Mouse (Mus musculus) heart, embryonic 11.5 days (tissue): ENCODE data around the gene Gm10401. TPM values are rescaled to one million over a fixed set of nuclear protein-coding genes. Genes with fewer than 3 reads are reported as not detected.
A peak's percentile ranks its signal among the peaks of the same experiment; 100 is the strongest.

Source experiments
- ATAC-seq: fragments of 200-750 bp; cut with Nextera tagmentation; replicated peaks from 2 replicates; pipeline ENCODE4 v1.8.0; 2017; ENCODE audit warnings: moderate library complexity; ENCODE audit not compliant: insufficient number of reproducible peaks, low FRiP score, low TSS enrichment
- H3K27ac ChIP-seq: fragments of 300-500 bp; sonication (generic); 2 replicates; pipeline ENCODE4 v1.5.1; 2014; ENCODE audit warnings: mild to moderate bottlenecking, low read depth, low read length
- H3K27me3 ChIP-seq: fragments of 300-500 bp; sonication (generic); 2 replicates; pipeline ENCODE4 v1.6.1; 2014; ENCODE audit warnings: mild to moderate bottlenecking, low read length, mixed read lengths; ENCODE audit not compliant: control insufficient read depth, insufficient read depth
- H3K36me3 ChIP-seq: fragments of 300-500 bp; sonication (generic); 2 replicates; pipeline ENCODE4 v1.6.1; 2014; ENCODE audit warnings: mild to moderate bottlenecking, low read length, moderate library complexity, mixed read lengths; ENCODE audit not compliant: control insufficient read depth, insufficient read depth
- H3K4me1 ChIP-seq: fragments of 300-500 bp; sonication (generic); 2 replicates; pipeline ENCODE4 v1.6.1; 2014; ENCODE audit warnings: low read length; ENCODE audit not compliant: control insufficient read depth, insufficient read depth
- H3K4me2 ChIP-seq: fragments of 300-500 bp; sonication (generic); 2 replicates; pipeline ENCODE4 v1.6.1; 2014; ENCODE audit warnings: mild to moderate bottlenecking, moderate library complexity
- H3K4me3 ChIP-seq: fragments of 300-500 bp; sonication (generic); 2 replicates; pipeline ENCODE4 v1.5.1; 2014; ENCODE audit warnings: low read depth, low read length
- H3K9ac ChIP-seq: fragments of 300-500 bp; sonication (generic); 2 replicates; pipeline ENCODE4 v1.6.1; 2014; ENCODE audit warnings: mild to moderate bottlenecking, low read depth, low read length, moderate library complexity
- H3K9me3 ChIP-seq: fragments of 300-500 bp; sonication (generic); replicated peaks from 2 replicates; pipeline ENCODE4 v1.6.1; 2016; ENCODE audit warnings: low read length; ENCODE audit not compliant: control insufficient read depth
- WGBS: fragments of 180-500 bp; shearing (Covaris S2); extraction: QIAGEN DNeasy Blood & Tissue Kit; methylation state at CpG from one replicate; pipeline ENCODE4 v1.1.7; 2014; ENCODE audit not compliant: insufficient replicate concordance; 5-methylcytosine and 5-hydroxymethylcytosine counted together
- polyA plus RNA-seq: library from polyadenylated mRNA; unstranded; fragments of >200 nt; fragmentation: Nextera tagmentation; extraction: Ambion mirVana; gene quantifications from 2 replicates; pipeline ENCODE4 v1.2.1, GENCODE M21; 2014

Gm10401 gene
- polyA plus RNA-seq, 1 experiment from 2014 or later: 19.1 TPM

DNA sequence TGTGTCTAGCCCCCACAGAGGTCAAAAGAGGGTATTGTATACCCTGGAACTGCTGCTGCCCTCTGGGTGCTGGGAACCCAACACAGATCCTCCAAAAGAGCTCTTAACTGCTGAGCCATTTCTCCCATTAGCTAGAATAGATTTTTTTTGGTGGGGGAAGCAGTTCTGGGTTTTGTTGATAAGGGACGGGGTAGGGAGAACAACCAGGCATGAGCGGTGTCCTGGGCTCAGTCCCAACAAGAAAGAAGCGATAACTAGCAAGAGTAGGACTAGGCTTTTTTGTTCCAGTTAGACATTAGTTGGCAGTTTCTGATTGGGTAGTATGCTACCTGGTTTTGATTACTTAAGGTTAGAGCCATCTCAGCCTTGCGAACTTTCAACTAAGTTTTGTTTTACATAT, 40.9 kb downstream of the Gm10401 start:
- H3K9me3 ChIP-seq: no peaks in the 10 kb centered on the region
- H3K4me2 ChIP-seq: no peak overlapping the region
- no peaks in the 10 kb centered on the region for H3K36me3 ChIP-seq
- 0 out of 2 replicates have a peak overlapping the region, but pooled peaks have one; percentile 64 for H3K27ac ChIP-seq
- 0 out of 2 replicates have a peak, but pooled peaks have one; percentile 43 for ATAC-seq
- H3K27me3 ChIP-seq: no peaks in the 10 kb centered on the region
- no peak overlapping the region for H3K4me3 ChIP-seq
- peaks cover 38% of the 10 kb centered on the region for H3K4me1 ChIP-seq
- no peak overlapping the region for H3K9ac ChIP-seq
- 84% methylated on average over 4 of the region's 4 CpGs for WGBS

DNA sequence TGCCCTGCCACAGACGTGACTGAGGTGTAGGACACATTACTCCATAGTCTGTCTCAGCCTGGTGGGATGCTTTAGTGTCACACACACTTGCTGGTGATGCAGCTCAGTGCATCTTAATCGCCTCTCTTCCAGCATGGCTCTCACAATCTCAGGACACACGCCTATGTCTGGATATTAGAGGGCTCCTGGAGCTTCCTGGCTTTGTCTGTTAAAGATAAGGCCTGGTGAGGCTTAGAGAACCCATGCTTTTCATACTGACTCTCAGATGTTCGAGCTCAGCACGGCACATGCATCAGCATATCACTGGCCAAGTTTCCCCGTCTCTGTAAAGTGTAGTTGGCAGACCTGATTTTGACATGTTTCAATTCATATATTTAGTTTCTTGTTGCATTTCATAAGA, 42.7 kb downstream of the Gm10401 start:
- no peaks in the 10 kb centered on the region for H3K27me3 ChIP-seq
- H3K27ac ChIP-seq: peak overlapping the region; percentile 74
- H3K4me3 ChIP-seq: no peak overlapping the region
- ATAC-seq: peak; percentile 53; the same call in 1 of the 2 replicates
- H3K9me3 ChIP-seq: no peaks in the 10 kb centered on the region
- no peak overlapping the region for H3K9ac ChIP-seq
- peaks cover 47% of the 10 kb centered on the region for H3K4me1 ChIP-seq
- no peaks in the 10 kb centered on the region for H3K36me3 ChIP-seq
- H3K4me2 ChIP-seq: 0 out of 2 replicates have a peak overlapping the region, but pooled peaks have one; percentile 14
- WGBS: 34% methylated on average over 6 of the region's 6 CpGs

DNA sequence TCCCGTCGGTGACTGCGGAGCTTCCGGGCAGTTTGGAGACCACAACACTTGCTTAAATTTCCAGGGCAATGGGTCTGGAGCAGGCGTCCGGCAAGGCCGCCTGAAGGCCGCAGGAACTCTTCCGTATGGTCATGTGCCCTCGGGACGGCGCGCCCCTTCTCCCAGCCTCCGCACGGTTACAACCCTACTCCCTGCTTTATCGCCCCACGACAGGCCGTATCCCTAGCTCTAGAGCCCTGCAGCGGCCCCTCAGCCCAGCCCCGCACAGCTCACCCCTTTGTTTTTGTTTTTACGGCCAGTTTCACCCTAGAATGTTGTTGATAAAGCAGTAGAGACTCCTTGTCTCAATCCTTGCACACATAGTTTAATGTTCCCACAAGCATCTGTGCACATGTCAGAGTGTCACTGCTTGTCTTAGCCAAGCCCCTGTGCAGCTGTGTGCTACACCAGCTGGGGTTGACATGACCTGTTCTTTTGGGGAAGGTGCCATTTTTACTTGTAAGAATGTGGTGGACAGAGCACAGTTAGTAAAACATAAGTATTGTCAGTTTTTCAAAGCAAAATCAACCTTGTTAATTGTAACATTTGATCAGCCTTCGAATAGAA, 44.2 kb downstream of the Gm10401 start:
- Histone ChIP-seq H3K4me1 (peaks cover 45% of the 10 kb centered on the region), H3K4me2 (peak overlapping the region; percentile 14; the same call in 1 of the 2 replicates)
- whole genome bisulfite sequencing: 77% methylated on average over 22 of the region's 22 CpGs

DNA sequence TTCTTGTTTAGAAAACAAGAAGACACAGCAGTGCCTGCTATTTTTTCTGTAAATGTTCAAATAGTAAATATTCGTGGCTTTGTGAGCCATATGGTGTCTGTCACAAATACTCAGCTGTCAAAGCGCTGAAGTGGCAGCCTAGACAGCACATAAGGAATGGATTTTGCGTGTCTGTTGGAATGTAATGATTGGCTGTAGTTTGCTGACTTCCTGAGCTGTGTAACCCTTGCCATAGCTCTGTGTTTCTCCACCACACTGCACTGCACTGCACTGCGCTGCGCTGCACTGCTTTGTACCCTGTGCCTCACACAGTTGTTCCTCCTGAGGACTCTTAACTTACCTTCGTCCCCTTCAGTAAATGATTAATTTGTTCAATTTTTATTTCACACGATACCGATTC, 45.5 kb downstream of the Gm10401 start:
- WGBS: 71% methylated on average over 8 of the region's 8 CpGs
- ATAC-seq: no peak
- H3K27me3 ChIP-seq: no peaks in the 10 kb centered on the region
- no peak overlapping the region for H3K4me2 ChIP-seq
- no peaks in the 10 kb centered on the region for H3K36me3 ChIP-seq
- peaks cover 38% of the 10 kb centered on the region for H3K4me1 ChIP-seq
- no peaks in the 10 kb centered on the region for H3K9me3 ChIP-seq
- no peak overlapping the region for H3K9ac ChIP-seq
- no peak overlapping the region for H3K27ac ChIP-seq
- no peak overlapping the region for H3K4me3 ChIP-seq

More for the DNA sequence above, 44.2 kb downstream of the Gm10401 start:
- Histone ChIP-seq H3K27ac (peak overlapping the region; percentile 64; the same call in 1 of the 2 replicates), H3K36me3 (no peaks in the 10 kb centered on the region), H3K4me3 (no peak overlapping the region), H3K27me3 (no peaks in the 10 kb centered on the region), H3K9ac (no peak overlapping the region), H3K9me3 (no peaks in the 10 kb centered on the region)
- peak; percentile 77 for ATAC-seq

DNA sequence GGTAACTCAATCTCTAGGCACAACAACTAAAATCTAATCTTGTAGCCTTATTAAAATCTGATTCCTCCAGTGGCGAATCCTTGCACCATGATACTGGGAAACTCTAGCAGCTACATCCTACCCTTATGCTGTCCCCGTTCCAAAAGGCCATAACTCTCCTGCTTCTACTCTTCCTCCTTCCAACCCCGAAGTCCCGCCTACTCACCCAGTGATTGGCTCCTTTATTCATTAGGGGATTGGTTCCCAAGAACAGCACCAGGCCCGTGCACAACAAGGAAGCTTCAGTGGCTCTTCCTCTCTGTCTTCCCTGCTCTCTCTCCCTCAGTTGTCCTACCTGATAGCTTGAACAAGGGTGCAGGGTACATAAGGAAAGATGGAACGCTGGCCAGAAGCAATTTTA, 47.3 kb downstream of the Gm10401 start:
- H3K9ac ChIP-seq: no peak overlapping the region
- no peak overlapping the region for H3K4me2 ChIP-seq
- no peak overlapping the region for H3K27ac ChIP-seq
- H3K9me3 ChIP-seq: no peaks in the 10 kb centered on the region
- WGBS: 77% methylated on average over 6 of the region's 6 CpGs
- H3K27me3 ChIP-seq: no peaks in the 10 kb centered on the region
- H3K4me3 ChIP-seq: no peak overlapping the region
- peaks cover 38% of the 10 kb centered on the region for H3K4me1 ChIP-seq
- ATAC-seq: no peak
- H3K36me3 ChIP-seq: no peaks in the 10 kb centered on the region

DNA sequence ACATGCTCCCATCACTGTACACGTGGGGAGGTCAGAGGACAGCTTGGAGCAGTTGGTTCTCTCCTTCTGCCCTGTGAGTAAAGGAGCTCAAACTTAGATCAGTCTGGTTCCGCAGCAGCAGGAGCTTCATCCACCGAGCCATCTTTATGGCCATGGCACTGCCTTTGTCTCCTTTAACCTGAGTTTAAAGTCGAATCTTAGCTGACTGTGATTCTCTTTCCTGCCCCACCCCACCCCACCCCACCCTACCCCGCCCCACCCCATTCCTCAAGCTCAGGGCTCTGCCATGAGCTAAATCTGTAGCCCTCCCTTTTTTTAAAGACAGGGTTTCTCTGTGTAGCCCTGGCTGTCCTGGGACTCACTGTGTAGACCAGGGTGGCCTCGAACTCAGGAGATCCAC, 48.4 kb downstream of the Gm10401 start:
- no peak overlapping the region for H3K27ac ChIP-seq
- no peak overlapping the region for H3K4me2 ChIP-seq
- H3K4me1 ChIP-seq: peaks cover 29% of the 10 kb centered on the region
- no peak overlapping the region for H3K4me3 ChIP-seq
- ATAC-seq: no peak
- H3K27me3 ChIP-seq: no peaks in the 10 kb centered on the region
- no peaks in the 10 kb centered on the region for H3K36me3 ChIP-seq
- no peaks in the 10 kb centered on the region for H3K9me3 ChIP-seq
- H3K9ac ChIP-seq: no peak overlapping the region
- 87% methylated on average over 6 of the region's 6 CpGs for WGBS

Other genes with a start within 250 kb of the Gm10401 start
- gene 4930519G04Rik, start 244.6 kb downstream of the Gm10401 start, polyA plus RNA-seq: not detected in 2 replicates
- gene Gm9936, start 239.6 kb downstream of the Gm10401 start, polyA plus RNA-seq: not detected in 2 replicates
- 2.7 and 4.3 TPM in 2 replicates for gene Oasl2, start 201.4 kb downstream of the Gm10401 start, polyA plus RNA-seq
- gene Oasl1, start 175.1 kb downstream of the Gm10401 start, polyA plus RNA-seq: 0.30 and 0.37 TPM in 2 replicates
- 31.0 and 35.0 TPM in 2 replicates for gene 2210016L21Rik, start 156.1 kb downstream of the Gm10401 start, polyA plus RNA-seq
- gene Hnf1a, start 127.2 kb downstream of the Gm10401 start, polyA plus RNA-seq: not detected in 2 replicates
- gene Sppl3, start 87.2 kb downstream of the Gm10401 start, polyA plus RNA-seq: 15.5 and 18.6 TPM in 2 replicates
- 45.5 and 75.6 TPM in 2 replicates for gene Acads, start 21.1 kb upstream of the Gm10401 start, polyA plus RNA-seq
- 18.9 and 21.6 TPM in 2 replicates for gene Unc119b, start 36.7 kb upstream of the Gm10401 start, polyA plus RNA-seq
- gene Mlec, start 59.9 kb upstream of the Gm10401 start, polyA plus RNA-seq: 68.9 and 77.8 TPM in 2 replicates
- gene Cabp1, start 96.1 kb upstream of the Gm10401 start, polyA plus RNA-seq: 0.63 and 1.3 TPM in 2 replicates
- 86.9 and 90.6 TPM in 2 replicates for gene Pop5, start 137.5 kb upstream of the Gm10401 start, polyA plus RNA-seq
- gene Rnf10, start 174.6 kb upstream of the Gm10401 start, polyA plus RNA-seq: 58.0 and 77.3 TPM in 2 replicates
- 79.6 and 81.8 TPM in 2 replicates for gene Coq5, start 181.4 kb upstream of the Gm10401 start, polyA plus RNA-seq
- 1,523 and 1,540 TPM in 2 replicates for gene Dynll1, start 202.7 kb upstream of the Gm10401 start, polyA plus RNA-seq
- 140 and 149 TPM in 2 replicates for gene Srsf9, start 228.9 kb upstream of the Gm10401 start, polyA plus RNA-seq
- 27.0 and 31.0 TPM in 2 replicates for gene Gatc, start 242.9 kb upstream of the Gm10401 start, polyA plus RNA-seq
- 40.4 and 43.9 TPM in 2 replicates for gene Triap1, start 242.9 kb upstream of the Gm10401 start, polyA plus RNA-seq